Mouse (Mus musculus) kidney, embryonic 15.5 days (tissue): Measurements from ENCODE around the gene Col4a3. TPM values are rescaled to one million over a fixed set of nuclear protein-coding genes. Genes with fewer than 3 reads are reported as not detected.
A peak's percentile ranks its signal among the peaks of the same experiment; 100 is the strongest.

Source experiments
- ATAC-seq: fragments of 200-750 bp; cut with Nextera tagmentation; replicated peaks from 2 replicates; pipeline ENCODE4 v1.8.0; 2017; ENCODE audit warnings: moderate TSS enrichment; ENCODE audit not compliant: low FRiP score
- H3K27ac ChIP-seq: fragments of 300-500 bp; sonication (generic); 2 replicates; pipeline ENCODE4 v1.5.1; 2015; ENCODE audit warnings: mild to moderate bottlenecking, inconsistent platforms
- H3K27me3 ChIP-seq: fragments of 300-500 bp; sonication (generic); 2 replicates; pipeline ENCODE4 v1.6.1; 2015; ENCODE audit warnings: inconsistent platforms
- H3K36me3 ChIP-seq: fragments of 300-500 bp; sonication (generic); 2 replicates; pipeline ENCODE4 v1.6.1; 2015; ENCODE audit warnings: inconsistent platforms
- H3K4me1 ChIP-seq: fragments of 300-500 bp; sonication (generic); 2 replicates; pipeline ENCODE4 v1.6.1; 2015; ENCODE audit warnings: inconsistent platforms
- H3K4me2 ChIP-seq: fragments of 300-500 bp; sonication (generic); 2 replicates; pipeline ENCODE4 v1.6.1; 2015; ENCODE audit warnings: moderate library complexity, mild to moderate bottlenecking, inconsistent platforms
- H3K4me3 ChIP-seq: fragments of 300-500 bp; sonication (generic); replicated peaks from 2 replicates; pipeline ENCODE4 v1.5.1; 2015; ENCODE audit warnings: mild to moderate bottlenecking, inconsistent platforms
- H3K9ac ChIP-seq: fragments of 300-500 bp; sonication (generic); 2 replicates; pipeline ENCODE4 v1.6.1; 2015; ENCODE audit warnings: mild to moderate bottlenecking, inconsistent platforms
- H3K9me3 ChIP-seq: fragments of 300-500 bp; sonication (generic); replicated peaks from 2 replicates; pipeline ENCODE4 v1.6.1; 2016; ENCODE audit warnings: inconsistent platforms
- WGBS: fragments of 180-500 bp; shearing (Covaris S2); methylation state at CpG from one replicate; pipeline ENCODE4 v1.1.7; 2015; ENCODE audit warnings: mixed read lengths; 5-methylcytosine and 5-hydroxymethylcytosine counted together
- polyA plus RNA-seq: library from polyadenylated mRNA; unstranded; fragments of >200 nt; fragmentation: Nextera tagmentation; extraction: Ambion mirVana; gene quantifications from 2 replicates; pipeline ENCODE4 v1.2.1, GENCODE M21; 2015

Col4a3 gene
- polyA plus RNA-seq = 2.6 and 2.8 TPM in 2 replicates

GRCm38 (mm10) chr1:82586713-82587399, at the start of gene Col4a3, which contains the start of gene Col4a4:
TSS of gene Col4a3 (plus strand) at chr1:82586921.
TSS of gene Col4a4 (minus strand) at chr1:82586849.
- H3K27ac ChIP-seq = no peak within 1 kb of the TSS
- peaks cover 18% of the 10 kb centered on the region; the same call in 1 of the 2 replicates for H3K27me3 ChIP-seq
- H3K4me3 ChIP-seq = peak within 1 kb of the TSS; percentile 46
- H3K36me3 ChIP-seq = no peaks in the 10 kb centered on the region
- no peaks in the 10 kb centered on the region for H3K9me3 ChIP-seq
- peak within 1 kb of the TSS; percentile 47 for H3K9ac ChIP-seq
- peaks cover 14% of the 10 kb centered on the region for H3K4me1 ChIP-seq
- H3K4me2 ChIP-seq = peak within 1 kb of the TSS; percentile 87
- WGBS = 3% methylated on average over 34 of the region's 34 CpGs
- ATAC-seq = peak; percentile 73

- H3K9me3 ChIP-seq = no peaks in the 10 kb centered on the region
- no peak overlapping the region for H3K4me2 ChIP-seq
- H3K36me3 ChIP-seq = no peaks in the 10 kb centered on the region
- no peaks in the 10 kb centered on the region for H3K27me3 ChIP-seq
- no peak overlapping the region for H3K9ac ChIP-seq
- H3K4me1 ChIP-seq = peaks cover 7% of the 10 kb centered on the region; the same call in 1 of the 2 replicates
- H3K4me3 ChIP-seq = no peak overlapping the region
- H3K27ac ChIP-seq = no peak overlapping the region
- ATAC-seq = 0 out of 2 replicates have a peak, but pooled peaks have one; percentile 58
- 47% methylated on average over 3 of the region's 3 CpGs for WGBS
Measured at GRCm38 (mm10) chr1:82537848-82538247, 48.9 kb upstream of the Col4a3 start.

- Histone ChIP-seq H3K9me3 (no peaks in the 10 kb centered on the region), H3K4me3 (no peak overlapping the region), H3K4me1 (peaks cover 14% of the 10 kb centered on the region; the same call in 1 of the 2 replicates), H3K27ac (no peak overlapping the region), H3K27me3 (no peaks in the 10 kb centered on the region), H3K9ac (no peak overlapping the region), H3K36me3 (no peaks in the 10 kb centered on the region), H3K4me2 (no peak overlapping the region)
- no peak for ATAC-seq
- WGBS = 68% methylated on average over 5 of the region's 5 CpGs
Measured at GRCm38 (mm10) chr1:82540056-82540455, 46.7 kb upstream of the Col4a3 start.

GRCm38 (mm10) chr1:82543934-82544333, 42.8 kb upstream of the Col4a3 start:
- WGBS = 75% methylated on average over 2 of the region's 2 CpGs

GRCm38 (mm10) chr1:82544419-82545185, 42.1 kb upstream of the Col4a3 start:
- H3K9me3 ChIP-seq = no peaks in the 10 kb centered on the region
- peaks cover 10% of the 10 kb centered on the region; the same call in 1 of the 2 replicates for H3K4me1 ChIP-seq
- H3K36me3 ChIP-seq = no peaks in the 10 kb centered on the region
- H3K9ac ChIP-seq = no peak overlapping the region
- WGBS = 31% methylated on average over 6 of the region's 6 CpGs
- no peaks in the 10 kb centered on the region for H3K27me3 ChIP-seq
- H3K4me3 ChIP-seq = no peak overlapping the region
- no peak overlapping the region for H3K4me2 ChIP-seq
- peak overlapping the region; percentile 70 for H3K27ac ChIP-seq
- ATAC-seq = peak; percentile 83

More at GRCm38 (mm10) chr1:82543934-82544333, 42.8 kb upstream of the Col4a3 start:
- no peaks in the 10 kb centered on the region for H3K36me3 ChIP-seq
- H3K27ac ChIP-seq = no peak overlapping the region
- H3K27me3 ChIP-seq = no peaks in the 10 kb centered on the region
- H3K4me2 ChIP-seq = no peak overlapping the region
- no peaks in the 10 kb centered on the region for H3K9me3 ChIP-seq
- no peak overlapping the region for H3K4me3 ChIP-seq
- H3K4me1 ChIP-seq = peaks cover 10% of the 10 kb centered on the region; the same call in 1 of the 2 replicates
- no peak overlapping the region for H3K9ac ChIP-seq
- no peak for ATAC-seq

- no peak overlapping the region for H3K4me2 ChIP-seq
- no peaks in the 10 kb centered on the region for H3K27me3 ChIP-seq
- no peak overlapping the region for H3K27ac ChIP-seq
- no peak; the same call in 1 of the 2 replicates for ATAC-seq
- H3K4me1 ChIP-seq = peaks cover 10% of the 10 kb centered on the region; the same call in 1 of the 2 replicates
- no peaks in the 10 kb centered on the region for H3K36me3 ChIP-seq
- no peak overlapping the region for H3K4me3 ChIP-seq
- H3K9ac ChIP-seq = no peak overlapping the region
- no peaks in the 10 kb centered on the region for H3K9me3 ChIP-seq
- WGBS = 79% methylated on average over 8 of the region's 8 CpGs
Measured at GRCm38 (mm10) chr1:82545199-82545960, 41.3 kb upstream of the Col4a3 start.

GRCm38 (mm10) chr1:82554443-82554850, 32.3 kb upstream of the Col4a3 start:
- no peaks in the 10 kb centered on the region for H3K9me3 ChIP-seq
- H3K4me2 ChIP-seq = peak overlapping the region; percentile 33
- no peak overlapping the region for H3K4me3 ChIP-seq
- peak overlapping the region; percentile 19 for H3K27ac ChIP-seq
- WGBS = 27% methylated on average over 6 of the region's 6 CpGs
- ATAC-seq = peak; percentile 91
- peaks cover 5% of the 10 kb centered on the region for H3K4me1 ChIP-seq
- H3K27me3 ChIP-seq = no peaks in the 10 kb centered on the region
- no peak overlapping the region for H3K9ac ChIP-seq
- H3K36me3 ChIP-seq = no peaks in the 10 kb centered on the region

GRCm38 (mm10) chr1:82554889-82555288, 31.8 kb upstream of the Col4a3 start:
- Histone ChIP-seq H3K9me3 (no peaks in the 10 kb centered on the region), H3K4me3 (no peak overlapping the region), H3K9ac (no peak overlapping the region), H3K36me3 (no peaks in the 10 kb centered on the region), H3K4me1 (peaks cover 5% of the 10 kb centered on the region), H3K4me2 (peak overlapping the region; percentile 33), H3K27ac (peak overlapping the region; percentile 19), H3K27me3 (no peaks in the 10 kb centered on the region)
- WGBS = 57% methylated on average over 5 of the region's 5 CpGs
- ATAC-seq = peak; percentile 71

GRCm38 (mm10) chr1:82560223-82560622, 26.5 kb upstream of the Col4a3 start:
- H3K27me3 ChIP-seq = no peaks in the 10 kb centered on the region
- no peak overlapping the region for H3K9ac ChIP-seq
- ATAC-seq = no peak; the same call in 1 of the 2 replicates
- no peak overlapping the region for H3K27ac ChIP-seq
- 37% methylated on average over 4 of the region's 4 CpGs for WGBS
- H3K4me1 ChIP-seq = no peaks in the 10 kb centered on the region
- H3K9me3 ChIP-seq = no peaks in the 10 kb centered on the region
- H3K36me3 ChIP-seq = no peaks in the 10 kb centered on the region
- H3K4me3 ChIP-seq = no peak overlapping the region
- no peak overlapping the region for H3K4me2 ChIP-seq

- H3K4me1 ChIP-seq = no peaks in the 10 kb centered on the region
- no peak overlapping the region for H3K4me3 ChIP-seq
- no peak overlapping the region for H3K9ac ChIP-seq
- 81% methylated on average over 4 of the region's 4 CpGs for WGBS
- no peaks in the 10 kb centered on the region for H3K27me3 ChIP-seq
- no peak for ATAC-seq
- H3K36me3 ChIP-seq = no peaks in the 10 kb centered on the region
- H3K27ac ChIP-seq = no peak overlapping the region
- no peak overlapping the region for H3K4me2 ChIP-seq
- no peaks in the 10 kb centered on the region for H3K9me3 ChIP-seq
Measured at GRCm38 (mm10) chr1:82569405-82569804, 17.3 kb upstream of the Col4a3 start.

- no peak overlapping the region for H3K4me3 ChIP-seq
- no peak overlapping the region for H3K9ac ChIP-seq
- H3K9me3 ChIP-seq = no peaks in the 10 kb centered on the region
- 71% methylated on average over 1 of the region's 1 CpGs for WGBS
- no peak for ATAC-seq
- no peaks in the 10 kb centered on the region for H3K4me1 ChIP-seq
- H3K4me2 ChIP-seq = no peak overlapping the region
- H3K27ac ChIP-seq = no peak overlapping the region
- no peaks in the 10 kb centered on the region for H3K27me3 ChIP-seq
- no peaks in the 10 kb centered on the region for H3K36me3 ChIP-seq
Measured at GRCm38 (mm10) chr1:82571758-82572157, 15.0 kb upstream of the Col4a3 start.
